Mouse (Mus musculus) heart, embryonic 14.5 days (tissue): ENCODE results near the gene Tbcel. TPM values are rescaled to one million over a fixed set of nuclear protein-coding genes. Genes with fewer than 3 reads are reported as not detected.

Experiments used
- ATAC-seq: fragments of 200-750 bp; cut with Nextera tagmentation; 2 replicates; pipeline ENCODE4 v1.8.0; 2017; ENCODE audit warnings: low read depth, moderate TSS enrichment; ENCODE audit not compliant: insufficient number of reproducible peaks, insufficient read depth, low FRiP score
- H3K27ac ChIP-seq, 2 experiments: fragments of 200-500 bp in 1 of 2; fragments of 300-500 bp in 1 of 2; sonication (generic) in 1 of 2; replicated peaks in 1 of 2; 2 replicates each; pipeline ENCODE4 v1.5.1; 2012 to 2014; ENCODE audit warnings: low read depth in 2 of 2, low read length in 2 of 2, control low read depth in 1 of 2, mild to moderate bottlenecking in 1 of 2, mixed read lengths in 1 of 2; ENCODE audit not compliant: control insufficient read depth in 1 of 2, insufficient read depth in 1 of 2
- H3K27me3 ChIP-seq: fragments of 300-500 bp; sonication (generic); 2 replicates; pipeline ENCODE4 v1.6.1; 2014; ENCODE audit warnings: mild to moderate bottlenecking, low read length, control low read depth; ENCODE audit not compliant: control insufficient read depth, insufficient read depth
- H3K36me3 ChIP-seq: fragments of 300-500 bp; sonication (generic); 2 replicates; pipeline ENCODE4 v1.6.1; 2014; ENCODE audit warnings: mild to moderate bottlenecking, control low read depth, low read length, mixed read lengths; ENCODE audit not compliant: control insufficient read depth, insufficient read depth
- H3K4me1 ChIP-seq, 2 experiments: fragments of 200-500 bp in 1 of 2; fragments of 300-500 bp in 1 of 2; sonication (generic) in 1 of 2; 2 replicates each; pipeline ENCODE4 v1.6.1; 2012 to 2014; ENCODE audit warnings: low read length in 2 of 2, control low read depth in 1 of 2, mixed read lengths in 1 of 2; ENCODE audit not compliant: control insufficient read depth in 2 of 2, insufficient read depth in 2 of 2
- H3K4me2 ChIP-seq: fragments of 300-500 bp; sonication (generic); 2 replicates; pipeline ENCODE4 v1.6.1; 2014; ENCODE audit warnings: mild to moderate bottlenecking, low read length
- H3K4me3 ChIP-seq, 2 experiments: fragments of 200-500 bp in 1 of 2; fragments of 300-500 bp in 1 of 2; sonication (generic) in 1 of 2; 2 replicates each; pipeline ENCODE4 v1.5.1; 2012 to 2014; ENCODE audit warnings: low read length in 2 of 2, mild to moderate bottlenecking in 2 of 2, control low read depth in 1 of 2, low read depth in 1 of 2, moderate library complexity in 1 of 2; ENCODE audit not compliant: control insufficient read depth in 1 of 2, insufficient read depth in 1 of 2
- H3K9ac ChIP-seq: fragments of 300-500 bp; sonication (generic); 2 replicates; pipeline ENCODE4 v1.6.1; 2014; ENCODE audit warnings: mild to moderate bottlenecking, low read length
- H3K9me3 ChIP-seq: fragments of 300-500 bp; sonication (generic); 2 replicates; pipeline ENCODE4 v1.6.1; 2016; ENCODE audit warnings: low read length, control low read depth; ENCODE audit not compliant: control insufficient read depth
- WGBS: fragments of 180-500 bp; shearing (Covaris S2); extraction: QIAGEN DNeasy Blood & Tissue Kit; methylation state at CpG from one replicate; pipeline ENCODE4 v1.1.7; 2014; 5-methylcytosine and 5-hydroxymethylcytosine counted together
- polyA plus RNA-seq: library from polyadenylated mRNA; unstranded; fragments of >200 nt; fragmentation: Nextera tagmentation; extraction: Ambion mirVana; gene quantifications from 2 replicates; pipeline ENCODE4 v1.2.1, GENCODE M21; 2014

Gene Tbcel
- polyA plus RNA-seq, 1 experiment from 2014 or later: 3.8 TPM

GRCm38 (mm10) chr9:42387038-42387437 lies 120.6 kb downstream of the Tbcel start:
- Histone ChIP-seq H3K4me1 (no peaks in the 10 kb centered on the region; a peak in 1 of 4 replicates), H3K4me2 (no peak overlapping the region), H3K27ac (no peak overlapping the region), H3K9ac (no peak overlapping the region), H3K4me3 (no peak overlapping the region), H3K9me3 (no peaks in the 10 kb centered on the region), H3K36me3 (no peaks in the 10 kb centered on the region), H3K27me3 (peaks cover 9% of the 10 kb centered on the region; the same call in 1 of the 2 replicates)
- ATAC-seq: no peak
- WGBS: 64% methylated on average over 8 of the region's 8 CpGs

GRCm38 (mm10) chr9:42385656-42386055 lies 122.0 kb downstream of the Tbcel start:
- Histone ChIP-seq H3K36me3 (no peaks in the 10 kb centered on the region), H3K27me3 (peaks cover 9% of the 10 kb centered on the region; the same call in 1 of the 2 replicates), H3K9me3 (no peaks in the 10 kb centered on the region), H3K9ac (no peak overlapping the region), H3K4me2 (no peak overlapping the region), H3K4me1 (no peaks in the 10 kb centered on the region), H3K4me3 (no peak overlapping the region), H3K27ac (no peak overlapping the region)
- no peak for ATAC-seq
- WGBS: 77% methylated on average over 13 of the region's 13 CpGs

GRCm38 (mm10) chr9:42382628-42383347 lies 124.8 kb downstream of the Tbcel start:
- Histone ChIP-seq H3K36me3 (no peaks in the 10 kb centered on the region), H3K4me3 (no peak overlapping the region), H3K4me1 (no peaks in the 10 kb centered on the region), H3K4me2 (no peak overlapping the region), H3K9ac (no peak overlapping the region), H3K9me3 (peaks cover 7% of the 10 kb centered on the region), H3K27me3 (peaks cover 9% of the 10 kb centered on the region; the same call in 1 of the 2 replicates), H3K27ac (no peak overlapping the region)
- ATAC-seq: no peak
- WGBS: 79% methylated on average over 8 of the region's 8 CpGs

GRCm38 (mm10) chr9:42382063-42382462 lies 125.5 kb downstream of the Tbcel start:
- no peaks in the 10 kb centered on the region for H3K4me1 ChIP-seq
- H3K36me3 ChIP-seq: no peaks in the 10 kb centered on the region
- 81% methylated on average over 5 of the region's 5 CpGs for WGBS
- H3K4me3 ChIP-seq: no peak overlapping the region
- H3K9me3 ChIP-seq: peaks cover 7% of the 10 kb centered on the region
- H3K27me3 ChIP-seq: peaks cover 9% of the 10 kb centered on the region; the same call in 1 of the 2 replicates
- no peak overlapping the region for H3K27ac ChIP-seq
- H3K4me2 ChIP-seq: no peak overlapping the region
- H3K9ac ChIP-seq: no peak overlapping the region
- ATAC-seq: no peak

GRCm38 (mm10) chr9:42378071-42378470 lies 129.5 kb downstream of the Tbcel start:
- Histone ChIP-seq H3K4me3 (no peak overlapping the region), H3K4me1 (no peaks in the 10 kb centered on the region), H3K4me2 (no peak overlapping the region), H3K27ac (no peak overlapping the region), H3K27me3 (no peaks in the 10 kb centered on the region), H3K9me3 (peaks cover 7% of the 10 kb centered on the region), H3K9ac (no peak overlapping the region), H3K36me3 (no peaks in the 10 kb centered on the region)
- ATAC-seq: no peak
- WGBS: 78% methylated on average over 4 of the region's 4 CpGs

- Histone ChIP-seq H3K9ac (no peak overlapping the region), H3K4me3 (no peak overlapping the region), H3K9me3 (peaks cover 7% of the 10 kb centered on the region), H3K36me3 (no peaks in the 10 kb centered on the region), H3K27me3 (no peaks in the 10 kb centered on the region), H3K4me1 (no peaks in the 10 kb centered on the region), H3K4me2 (no peak overlapping the region), H3K27ac (no peak overlapping the region)
- ATAC-seq: no peak
- 92% methylated on average over 15 of the region's 15 CpGs for WGBS
Observed at GRCm38 (mm10) chr9:42377656-42378055, 130.0 kb downstream of the Tbcel start.

- Histone ChIP-seq H3K36me3 (no peaks in the 10 kb centered on the region), H3K27ac (no peak overlapping the region), H3K9me3 (no peaks in the 10 kb centered on the region), H3K9ac (no peak overlapping the region), H3K4me3 (no peak overlapping the region), H3K27me3 (no peaks in the 10 kb centered on the region), H3K4me2 (no peak overlapping the region), H3K4me1 (no peaks in the 10 kb centered on the region)
- ATAC-seq: no peak
- WGBS: 40% methylated on average over 6 of the region's 6 CpGs
Observed at GRCm38 (mm10) chr9:42371670-42372368, 135.8 kb downstream of the Tbcel start.
